ENCODE assay signal across 25 mouse cellular contexts in the genomic region with DNA sequence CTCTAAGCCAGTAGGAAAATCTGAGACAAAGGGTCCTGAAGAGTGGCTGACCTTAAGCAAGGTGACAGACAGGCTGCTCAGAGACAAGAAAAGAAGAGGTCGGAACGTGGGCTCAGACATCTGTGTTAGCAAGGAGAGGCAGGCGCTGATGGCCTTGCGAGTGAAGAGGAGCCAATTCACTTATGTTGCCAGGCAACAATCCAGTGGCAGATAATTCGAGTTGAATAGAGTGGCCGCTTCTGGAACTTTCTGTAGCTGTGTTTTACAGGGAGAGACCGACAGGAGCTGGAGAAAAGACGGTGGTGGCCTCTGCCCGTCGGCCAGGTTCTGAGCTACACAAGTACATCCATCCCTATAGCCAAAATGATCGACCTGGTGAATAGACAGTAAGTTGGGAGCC. TPM values are rescaled to one million over a fixed set of nuclear protein-coding genes. Genes with fewer than 3 reads are reported as not detected.
A peak's percentile ranks its signal among the peaks of the same experiment; 100 is the strongest.
DNase-seq lines count a peak whose midpoint lies in the region; ATAC-seq and TF ChIP-seq lines count a peak whose summit lies in the region.
"Had no signal": no experiment of that assay in that cellular context is flagged by ENCODE, and none has a peak within 500 bp of the region (broad histone marks: within the 10 kb centered on the region; RNA-seq: fewer than 3 reads in every experiment).

No protein-coding gene starts in this region.

- no peak for TF ChIP-seq POLR2A in brain, embryonic 14.5 days (IDR thresholded peaks at IDR 0.05; ENCODE audit: borderline replicate concordance, extremely low read depth, insufficient read depth, insufficient read length, poor library complexity, severe bottlenecking)

- no peak overlapping the region for H3K4me3 ChIP-seq in forebrain, embryonic 13.5 days
- no peak overlapping the region for H3K4me3 ChIP-seq in forebrain, embryonic 16.5 days (replicated peaks; ENCODE audit: low read length)
- H3K4me3 ChIP-seq in hindbrain, postnatal 0 days (ENCODE audit: low read length) = no peak overlapping the region
- H3K4me3 ChIP-seq: embryonic facial prominence, embryonic 15.5 days; liver, embryonic 15.5 days; myocyte; neural tube, embryonic 15.5 days had no signal

- H3K9ac ChIP-seq in forebrain, embryonic 13.5 days = no peak overlapping the region
- H3K9ac ChIP-seq in forebrain, embryonic 16.5 days (replicated peaks; ENCODE audit: low read depth, low read length) = no peak overlapping the region
- H3K9ac ChIP-seq in hindbrain, postnatal 0 days (replicated peaks; ENCODE audit: low read length) = no peak overlapping the region
- H3K9ac ChIP-seq: embryonic facial prominence, embryonic 15.5 days; liver, embryonic 15.5 days; neural tube, embryonic 15.5 days had no signal

- 61% methylated on average over 11 of the region's 11 CpGs for WGBS in forebrain, embryonic 13.5 days
- WGBS in forebrain, embryonic 16.5 days = 61% methylated on average over 11 of the region's 11 CpGs
- 29% methylated on average over 11 of the region's 11 CpGs for WGBS in hindbrain, postnatal 0 days

- TF ChIP-seq CTCF in brain, embryonic 14.5 days (IDR thresholded peaks at IDR 0.05; ENCODE audit: borderline replicate concordance, extremely low read depth, insufficient read depth, insufficient read length) = no peak
- TF ChIP-seq CTCF in hindbrain, postnatal 0 days (IDR thresholded peaks at IDR 0.05; ENCODE audit: low read depth) = no peak

- 0 out of 2 replicates have a peak overlapping the region, but pooled peaks have one; percentile 25 for H3K27ac ChIP-seq in forebrain, embryonic 13.5 days
- H3K27ac ChIP-seq in forebrain, embryonic 16.5 days (ENCODE audit: low read length) = no peak overlapping the region
- H3K27ac ChIP-seq in hindbrain, postnatal 0 days = no peak overlapping the region
- H3K27ac ChIP-seq: embryonic facial prominence, embryonic 15.5 days; liver, embryonic 15.5 days; neural tube, embryonic 15.5 days had no signal

- DNase-seq in heart, postnatal 10 days = peak; percentile 42 to 50
- no peak for DNase-seq in heart, adult 18-20 months
- DNase-seq in brain, embryonic 14.5 days (ENCODE audit: low read depth) = peak; percentile 66
- DNase-seq in hindbrain, postnatal 0 days (ENCODE audit: low spot score) = peak; percentile 34
- no peak for DNase-seq in cerebellum, postnatal 36 days
- DNase-seq in kidney, postnatal 14 days = no peak
- DNase-seq: adrenal gland, postnatal 25 days; cerebellum, adult 9-10 months; embryo, embryonic 11 days; gastrocnemius, postnatal 14 days; kidney, adult 18-20 months; kidney, postnatal 10 days; right cerebral cortex, postnatal 25 days had no signal

- H3K4me1 ChIP-seq in forebrain, embryonic 13.5 days = peaks cover 18% of the 10 kb centered on the region
- peaks cover 5% of the 10 kb centered on the region for H3K4me1 ChIP-seq in forebrain, embryonic 16.5 days (replicated peaks; ENCODE audit: control insufficient read depth, insufficient read depth, low read length)
- peaks cover under 1% of the 10 kb centered on the region; the same call in 1 of the 2 replicates for H3K4me1 ChIP-seq in hindbrain, postnatal 0 days (ENCODE audit: insufficient read depth, low read length)
- H3K4me1 ChIP-seq: embryonic facial prominence, embryonic 15.5 days had no signal

- ATAC-seq in forebrain, embryonic 13.5 days = no peak
- ATAC-seq in forebrain, embryonic 16.5 days = no peak
- no peak for ATAC-seq in hindbrain, postnatal 0 days
- ATAC-seq: lung, postnatal 0 days had no signal

- peaks cover 8% of the 10 kb centered on the region for H3K36me3 ChIP-seq in forebrain, embryonic 13.5 days (ENCODE audit: poor library complexity, severe bottlenecking)
- peaks cover 6% of the 10 kb centered on the region; the same call in 1 of the 2 replicates for H3K36me3 ChIP-seq in forebrain, embryonic 16.5 days (ENCODE audit: control insufficient read depth, insufficient read depth)
- peaks cover 1% of the 10 kb centered on the region; the same call in 1 of the 2 replicates for H3K36me3 ChIP-seq in hindbrain, postnatal 0 days (ENCODE audit: insufficient read depth, low read length)

- no peak overlapping the region for H3K4me2 ChIP-seq in forebrain, embryonic 13.5 days
- H3K4me2 ChIP-seq in forebrain, embryonic 16.5 days (ENCODE audit: low read length) = no peak overlapping the region
- no peak overlapping the region for H3K4me2 ChIP-seq in hindbrain, postnatal 0 days (ENCODE audit: low read depth, low read length)
- H3K4me2 ChIP-seq: embryonic facial prominence, embryonic 15.5 days; liver, embryonic 15.5 days; neural tube, embryonic 15.5 days had no signal

- H3K9me3 ChIP-seq in forebrain, embryonic 13.5 days (replicated peaks) = no peaks in the 10 kb centered on the region
- H3K9me3 ChIP-seq in forebrain, embryonic 16.5 days (ENCODE audit: control insufficient read depth, low read length) = no peaks in the 10 kb centered on the region
- H3K9me3 ChIP-seq in hindbrain, postnatal 0 days (ENCODE audit: low read length) = no peaks in the 10 kb centered on the region
- H3K9me3 ChIP-seq: embryonic facial prominence, embryonic 15.5 days; liver, embryonic 15.5 days; neural tube, embryonic 15.5 days had no signal

- no peaks in the 10 kb centered on the region for H3K27me3 ChIP-seq in forebrain, embryonic 13.5 days
- no peaks in the 10 kb centered on the region for H3K27me3 ChIP-seq in forebrain, embryonic 16.5 days (replicated peaks; ENCODE audit: control insufficient read depth, insufficient read depth, low read length)
- no peaks in the 10 kb centered on the region for H3K27me3 ChIP-seq in hindbrain, postnatal 0 days (ENCODE audit: insufficient read depth, low read length)
- H3K27me3 ChIP-seq: embryonic facial prominence, embryonic 15.5 days; liver, embryonic 15.5 days; neural tube, embryonic 15.5 days had no signal

- intact Hi-C loops in heart, postnatal 10 days (cut with DNase I) = no loop called here

RNA-seq across cellular contexts. Expression of a gene that starts 6.9 kb away (rescaled TPM):
- polyA plus RNA-seq in forebrain, embryonic 13.5 days (2015; fragmentation: Nextera tagmentation; extraction: Ambion mirVana) = 0.56 and 0.89 TPM in 2 replicates
- polyA plus RNA-seq in forebrain, embryonic 16.5 days (2015; fragmentation: Nextera tagmentation; extraction: Ambion mirVana) = not detected in 2 replicates
- not detected for total RNA-seq in heart, postnatal 10 days (2021)
- total RNA-seq in heart, adult 18-20 months (2021) = not detected
- 0.60 and 0.66 TPM in 2 replicates for polyA plus RNA-seq in brain, embryonic 14.5 days (2012; rRNA removed)
- not detected in 2 replicates for total RNA-seq in hindbrain, postnatal 0 days (2014; rRNA removed)
- 0.45 and 0.73 TPM in 2 replicates for polyA plus RNA-seq in hindbrain, postnatal 0 days (2015; fragmentation: Nextera tagmentation; extraction: Ambion mirVana)
- total RNA-seq: adrenal gland, postnatal 25 days; gastrocnemius, postnatal 14 days; hematopoietic stem cell, adult 5-6 weeks; layer of hippocampus, postnatal 10 days; left cerebral cortex, postnatal 14 days; megakaryocyte progenitor cell, adult 5-6 weeks had no signal
- polyA plus RNA-seq: liver, embryonic 15.5 days; lung, postnatal 0 days; myocyte; neural tube, embryonic 15.5 days had no signal

RNA-seq across cellular contexts. Expression of a gene that starts 7.6 kb away (rescaled TPM):
- polyA plus RNA-seq in forebrain, embryonic 13.5 days (2015; fragmentation: Nextera tagmentation; extraction: Ambion mirVana) = 1,595 and 1,677 TPM in 2 replicates
- 1,243 and 1,295 TPM in 2 replicates for polyA plus RNA-seq in forebrain, embryonic 16.5 days (2015; fragmentation: Nextera tagmentation; extraction: Ambion mirVana)
- 1,000 to 10,000 TPM; 1,270 to 1,308 TPM for total RNA-seq in heart, postnatal 10 days (2021)
- 1,000 to 10,000 TPM; 1,847 to 1,982 TPM for total RNA-seq in heart, adult 18-20 months (2021)
- polyA plus RNA-seq in brain, embryonic 14.5 days (2012; rRNA removed) = 291 and 330 TPM in 2 replicates
- total RNA-seq in hindbrain, postnatal 0 days (2014; rRNA removed) = 74.1 and 76.5 TPM in 2 replicates
- 1,309 and 1,318 TPM in 2 replicates for polyA plus RNA-seq in hindbrain, postnatal 0 days (2015; fragmentation: Nextera tagmentation; extraction: Ambion mirVana)

RNA-seq across cellular contexts. Expression of a gene that starts 28.6 kb away (rescaled TPM):
- polyA plus RNA-seq in forebrain, embryonic 13.5 days (2015; fragmentation: Nextera tagmentation; extraction: Ambion mirVana) = 93.7 and 98.5 TPM in 2 replicates
- 72.3 and 164 TPM in 2 replicates for polyA plus RNA-seq in forebrain, embryonic 16.5 days (2015; fragmentation: Nextera tagmentation; extraction: Ambion mirVana)
- total RNA-seq in heart, postnatal 10 days (2021) = 1 to 10 TPM; 1.4 TPM
- 1 to 10 TPM; 1.8 to 1.9 TPM for total RNA-seq in heart, adult 18-20 months (2021)
- polyA plus RNA-seq in brain, embryonic 14.5 days (2012; rRNA removed) = 188 and 226 TPM in 2 replicates
- total RNA-seq in hindbrain, postnatal 0 days (2014; rRNA removed) = 530 and 555 TPM in 2 replicates
- polyA plus RNA-seq in hindbrain, postnatal 0 days (2015; fragmentation: Nextera tagmentation; extraction: Ambion mirVana) = 344 and 395 TPM in 2 replicates
- total RNA-seq: hematopoietic stem cell, adult 5-6 weeks; megakaryocyte progenitor cell, adult 5-6 weeks had no signal

RNA-seq across cellular contexts. Expression of a gene that starts 57.6 kb away (rescaled TPM):
- polyA plus RNA-seq in forebrain, embryonic 13.5 days (2015; fragmentation: Nextera tagmentation; extraction: Ambion mirVana) = not detected in 2 replicates
- not detected in 2 replicates for polyA plus RNA-seq in forebrain, embryonic 16.5 days (2015; fragmentation: Nextera tagmentation; extraction: Ambion mirVana)
- total RNA-seq in heart, postnatal 10 days (2021) = not detected
- total RNA-seq in heart, adult 18-20 months (2021) = not detected
- polyA plus RNA-seq in brain, embryonic 14.5 days (2012; rRNA removed) = 0.08 TPM in 1 of 2 replicates, not detected in the other
- total RNA-seq in hindbrain, postnatal 0 days (2014; rRNA removed) = not detected in 2 replicates
- polyA plus RNA-seq in hindbrain, postnatal 0 days (2015; fragmentation: Nextera tagmentation; extraction: Ambion mirVana) = 0.23 TPM in 1 of 2 replicates, not detected in the other
- total RNA-seq: adrenal gland, postnatal 25 days; gastrocnemius, postnatal 14 days; hematopoietic stem cell, adult 5-6 weeks; layer of hippocampus, postnatal 10 days; left cerebral cortex, postnatal 14 days; megakaryocyte progenitor cell, adult 5-6 weeks had no signal
- polyA plus RNA-seq: liver, embryonic 15.5 days; lung, postnatal 0 days; myocyte; neural tube, embryonic 15.5 days; stomach, embryonic 16.5 days had no signal

Comparison
In these comparisons a context has a peak if more than half of its experiments do, and no peak if none do; other contexts are left out.
1. DNase-seq: peak in heart, postnatal 10 days (2 of 2), brain, embryonic 14.5 days (single experiment) and hindbrain, postnatal 0 days (single experiment); none in heart, adult 18-20 months (0 of 2), cerebellum, postnatal 36 days (0 of 2) and kidney, postnatal 14 days (single experiment).